Mouse (Mus musculus) liver, adult 2 months (tissue): ENCODE measurements at regions not wholly inside any gene's neighbourhood (a gene's known extent, or its start where the extent isn't known, plus 50 kb on each side); places are given as distances from the start of the nearest gene placed in this dataset.

Experiments used
- CTCF ChIP-seq: fragments of 200-500 bp; IDR thresholded peaks from 2 replicates; pipeline ENCODE4 v1.5.1; 2011; ENCODE audit warnings: low read depth, low read length, control low read depth
- POLR2A ChIP-seq: fragments of 200-500 bp; IDR thresholded peaks from 2 replicates; pipeline ENCODE4 v1.6.1; 2011; ENCODE audit warnings: low read length, control low read depth; ENCODE audit not compliant: insufficient read depth; ENCODE audit errors: extremely low read depth

- TF ChIP-seq POLR2A (no peak), CTCF (no peak)
Observed at GRCm38 (mm10) chr1:146359632-146360031, 134.9 kb upstream of the Brinp3 start.
